Mouse (Mus musculus) cortical plate, adult 2 months (tissue): ENCODE results near the gene Abca5.

ENCODE experiments used
- CTCF ChIP-seq: fragments of 200-500 bp; IDR thresholded peaks from 2 replicates; pipeline ENCODE4 v1.5.1; 2011; ENCODE audit warnings: mild to moderate bottlenecking, control low read depth, low read length; ENCODE audit not compliant: insufficient read depth; ENCODE audit errors: extremely low read depth
- POLR2A ChIP-seq: fragments of 200-500 bp; IDR thresholded peaks from 2 replicates; pipeline ENCODE4 v1.6.1; 2011; ENCODE audit warnings: mild to moderate bottlenecking, low read length, control low read depth; ENCODE audit not compliant: insufficient read depth; ENCODE audit errors: extremely low read depth

GRCm38 (mm10) chr11:110354261-110354660, 16.7 kb upstream of the Abca5 start:
- no peak for TF ChIP-seq CTCF
- no peak for TF ChIP-seq POLR2A
